Mouse (Mus musculus) gastrocnemius, adult 2 months (tissue): ENCODE results near the gene Vgll2. TPM values are rescaled to one million over a fixed set of nuclear protein-coding genes. Genes with fewer than 3 reads are reported as not detected.
A peak's percentile ranks its signal among the peaks of the same experiment; 100 is the strongest.

Source experiments
- DNase-seq: peaks from one replicate; pipeline ENCODE4 v3.0.0; 2022
- H3K27ac ChIP-seq: fragments of 200-600 bp; 2 replicates; pipeline ENCODE4 v1.8.1; 2022; ENCODE audit warnings: mild to moderate bottlenecking
- H3K4me3 ChIP-seq: fragments of 200-600 bp; 2 replicates; pipeline ENCODE4 v1.8.1; 2022; ENCODE audit warnings: mild to moderate bottlenecking, moderate library complexity
- CTCF ChIP-seq: fragments of 200-600 bp; IDR thresholded peaks from 2 replicates; pipeline ENCODE4 v1.8.1; 2022; ENCODE audit warnings: antibody characterized with exemption, mild to moderate bottlenecking, moderate library complexity
- intact Hi-C: fragments of 180-260 bp; cut with DNase I; formaldehyde crosslinking; loops from one replicate; pipeline ENCODE4 v1.15.1; 2025
- long read RNA-seq, 2 experiments: library from polyadenylated mRNA; stranded (forward); transcript quantifications; one replicate each; pipeline ENCODE4 v2.0.0; 2021
- total RNA-seq, 2 experiments: library from RNA; stranded (reverse); gene quantifications; 2 replicates each; pipeline ENCODE4 v1.2.3; 2021

Vgll2 gene
- 100 to 1,000 TPM in 1 of 2 experiments, 10 to 100 TPM in 1; 56.7 to 205 TPM for total RNA-seq
- long read RNA-seq, experiment 1, transcript Vgll2-201 (3 exons, 966 nt) = minor isoform, 281 of 622 reads
- long read RNA-seq, experiment 1, transcript Vgll2-202 (3 exons, 1,650 nt) = major isoform, 309 of 622 reads
- long read RNA-seq, experiment 1, partial matches to known transcripts = 21 of 622 reads
- long read RNA-seq, experiment 1, other reads (novel, unspliced or antisense) = 11 of 622 reads
- long read RNA-seq, experiment 2, transcript Vgll2-202 (3 exons, 1,650 nt) = major isoform, 216 of 420 reads
- long read RNA-seq, experiment 2, transcript Vgll2-201 (3 exons, 966 nt) = minor isoform, 187 of 420 reads
- long read RNA-seq, experiment 2, partial matches to known transcripts = 9 of 420 reads
- long read RNA-seq, experiment 2, other reads (novel, unspliced or antisense) = 8 of 420 reads

DNA sequence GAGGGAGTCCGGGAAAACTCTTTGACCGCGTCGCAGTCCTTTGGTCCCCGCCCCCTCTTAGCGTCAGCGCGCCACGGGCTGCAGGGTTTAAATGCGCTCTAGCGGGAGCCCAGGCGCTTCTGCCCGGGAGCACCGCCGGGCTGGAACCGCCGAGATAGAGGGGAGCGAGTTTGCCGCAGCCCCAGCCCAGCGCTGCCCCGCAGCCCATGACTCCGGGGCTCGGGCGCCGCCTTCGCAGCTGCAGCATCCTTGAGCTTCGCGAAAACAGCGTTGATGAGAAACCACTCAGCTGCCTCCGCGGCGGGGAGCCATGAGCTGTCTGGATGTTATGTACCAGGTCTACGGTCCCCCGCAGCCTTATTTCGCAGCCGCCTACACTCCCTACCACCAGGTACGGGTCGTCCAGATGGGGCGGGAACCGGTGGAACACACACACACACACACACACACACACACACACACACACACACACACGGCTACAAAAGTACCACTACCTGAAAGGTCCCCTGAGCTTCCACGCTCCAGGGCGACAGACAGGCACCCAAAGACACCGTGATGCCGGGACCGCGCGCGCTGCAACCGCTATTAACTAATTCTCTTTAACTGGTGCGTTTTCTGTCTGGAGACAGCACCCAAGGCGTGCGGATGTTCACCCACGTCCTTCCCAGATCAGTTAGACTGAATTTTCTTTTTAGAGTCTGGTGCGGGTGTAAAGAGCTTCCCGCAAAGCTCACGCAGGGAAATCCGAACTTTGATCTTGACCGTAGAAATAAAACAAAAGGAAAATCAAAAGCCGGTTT lies at the start of gene Vgll2:
Gene Vgll2, plus strand, starts transcription at position 90 of the 800 bp plus-strand sequence.
- TF ChIP-seq CTCF = no peak
- peak within 1 kb of the TSS; percentile 85 for H3K4me3 ChIP-seq
- H3K27ac ChIP-seq = peak within 1 kb of the TSS; percentile 89
- peak; percentile 81 for DNase-seq
- intact Hi-C loops = loop anchor here (5.0 kb wide), 2 partner anchors 75 to 95 kb away; no protein-coding TSS in a partner anchor

DNA sequence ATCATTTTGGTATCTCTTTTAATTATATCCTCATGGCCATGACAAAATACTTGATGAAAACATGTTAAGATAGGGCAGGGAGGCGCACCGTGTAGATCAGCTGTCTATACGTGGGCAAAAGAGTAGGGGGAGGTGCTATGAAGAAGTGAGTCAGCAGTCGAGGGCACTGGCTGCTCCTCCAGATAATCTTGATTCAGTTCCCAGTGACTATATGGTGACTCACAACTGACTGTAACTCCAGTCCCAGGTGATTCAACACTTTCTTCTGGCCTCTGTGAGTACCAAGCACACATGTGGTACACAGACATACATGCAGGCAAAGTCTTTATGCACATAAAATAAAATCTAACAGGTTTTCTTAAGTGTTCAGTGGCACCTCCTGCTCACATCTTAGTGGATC lies 47.2 kb upstream of the Vgll2 start:
- no peak overlapping the region for H3K4me3 ChIP-seq
- DNase-seq = no peak
- intact Hi-C loops = no loop called here
- no peak overlapping the region for H3K27ac ChIP-seq
- TF ChIP-seq CTCF = no peak

DNA sequence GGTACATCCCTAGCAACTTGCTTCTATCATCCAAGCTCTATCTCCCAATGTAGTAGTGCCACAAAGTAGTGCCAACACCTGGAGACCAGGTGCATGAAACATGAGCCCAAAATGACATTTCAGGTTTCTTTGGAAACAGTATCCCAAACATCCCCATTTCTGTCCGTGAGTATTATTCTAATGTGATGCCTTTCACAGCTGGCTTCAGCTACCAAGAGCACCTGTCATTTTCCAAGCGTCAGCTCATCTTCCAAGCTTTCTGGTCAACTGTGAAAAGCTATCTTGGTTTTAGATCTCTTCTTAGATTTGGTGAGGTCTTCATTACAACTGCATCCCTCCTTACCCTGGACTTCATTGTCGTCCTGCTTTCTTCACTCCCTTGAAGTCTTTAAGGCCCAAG lies 46.7 kb upstream of the Vgll2 start:
- intact Hi-C loops = no loop called here
- no peak overlapping the region for H3K4me3 ChIP-seq
- DNase-seq = no peak
- TF ChIP-seq CTCF = no peak
- no peak overlapping the region for H3K27ac ChIP-seq

GRCm38 (mm10) chr10:51981651-51982050 lies 40.7 kb upstream of the Vgll2 start:
- DNase-seq = no peak
- H3K27ac ChIP-seq = no peak overlapping the region
- H3K4me3 ChIP-seq = no peak overlapping the region
- TF ChIP-seq CTCF = no peak
- intact Hi-C loops = no loop called here

GRCm38 (mm10) chr10:51982395-51982794 lies 39.9 kb upstream of the Vgll2 start:
- DNase-seq = no peak
- H3K4me3 ChIP-seq = no peak overlapping the region
- TF ChIP-seq CTCF = no peak
- intact Hi-C loops = no loop called here
- H3K27ac ChIP-seq = no peak overlapping the region

GRCm38 (mm10) chr10:52018471-52018870 lies 3.8 kb upstream of the Vgll2 start:
- no peak for TF ChIP-seq CTCF

GRCm38 (mm10) chr10:52021231-52021630 lies 1.1 kb upstream of the Vgll2 start:
- no peak for TF ChIP-seq CTCF
- intact Hi-C loops = loop anchor here (5.0 kb wide), 2 partner anchors 74 to 94 kb away; no protein-coding TSS in a partner anchor
- DNase-seq = no peak
- no peak overlapping the region for H3K27ac ChIP-seq
- H3K4me3 ChIP-seq = no peak overlapping the region

More at GRCm38 (mm10) chr10:52018471-52018870, 3.8 kb upstream of the Vgll2 start:
- no peak overlapping the region for H3K4me3 ChIP-seq
- no peak for DNase-seq
- H3K27ac ChIP-seq = no peak overlapping the region
- intact Hi-C loops = no loop called here

DNA sequence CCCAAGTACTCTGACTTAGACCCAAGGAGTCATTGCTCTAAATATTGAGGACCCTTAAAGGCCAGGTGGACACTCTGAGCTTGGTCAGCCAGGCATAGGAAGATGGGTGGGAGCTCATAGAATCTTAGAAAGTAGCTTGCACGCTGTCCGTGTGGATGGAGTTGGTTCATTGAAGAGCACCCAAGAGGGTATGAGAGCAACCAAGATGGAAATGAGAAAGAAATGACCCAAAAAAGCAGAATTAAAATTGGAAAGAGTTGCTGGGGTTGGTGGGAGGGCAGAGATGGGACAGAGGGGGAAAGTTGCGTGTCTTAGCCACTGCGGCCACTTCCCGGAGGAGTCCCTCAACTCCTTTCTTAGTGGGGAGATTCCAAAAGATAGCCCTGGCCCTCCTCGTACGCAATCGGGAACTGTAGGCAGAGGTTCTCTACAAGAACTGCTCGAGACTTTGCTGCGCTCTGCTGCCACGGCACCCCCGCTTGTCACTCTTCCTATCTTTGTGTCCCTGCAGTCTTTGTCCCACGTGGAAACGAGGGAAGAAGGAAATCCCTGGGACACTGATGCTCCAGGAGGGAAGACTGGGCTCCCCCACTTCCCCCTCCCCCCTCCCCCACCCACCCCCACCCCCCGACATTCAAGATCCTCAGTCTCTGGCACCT lies 437 bp upstream of the Vgll2 start:
- no peak for DNase-seq
- no peak for TF ChIP-seq CTCF
- intact Hi-C loops = loop anchor here (5.0 kb wide), 2 partner anchors 75 to 95 kb away; no protein-coding TSS in a partner anchor
- Histone ChIP-seq H3K27ac (peak overlapping the region; percentile 89), H3K4me3 (peak overlapping the region; percentile 85)

GRCm38 (mm10) chr10:52023213-52024052 lies 1.1 kb downstream of the Vgll2 start:
- peak overlapping the region; percentile 85 for H3K4me3 ChIP-seq
- DNase-seq = peak; percentile 25
- intact Hi-C loops = loop anchor here (2.0 to 5.0 kb wide), 3 partner anchors 49 to 96 kb away; no protein-coding TSS in a partner anchor
- no peak for TF ChIP-seq CTCF
- peak overlapping the region; percentile 89 for H3K27ac ChIP-seq

GRCm38 (mm10) chr10:52024053-52024410 lies 1.7 kb downstream of the Vgll2 start:
- H3K27ac ChIP-seq = peak overlapping the region; percentile 89
- no peak for DNase-seq
- TF ChIP-seq CTCF = no peak
- H3K4me3 ChIP-seq = peak overlapping the region; percentile 85
- intact Hi-C loops = loop anchor here (2.0 to 5.0 kb wide), 3 partner anchors 49 to 97 kb away; no protein-coding TSS in a partner anchor

DNA sequence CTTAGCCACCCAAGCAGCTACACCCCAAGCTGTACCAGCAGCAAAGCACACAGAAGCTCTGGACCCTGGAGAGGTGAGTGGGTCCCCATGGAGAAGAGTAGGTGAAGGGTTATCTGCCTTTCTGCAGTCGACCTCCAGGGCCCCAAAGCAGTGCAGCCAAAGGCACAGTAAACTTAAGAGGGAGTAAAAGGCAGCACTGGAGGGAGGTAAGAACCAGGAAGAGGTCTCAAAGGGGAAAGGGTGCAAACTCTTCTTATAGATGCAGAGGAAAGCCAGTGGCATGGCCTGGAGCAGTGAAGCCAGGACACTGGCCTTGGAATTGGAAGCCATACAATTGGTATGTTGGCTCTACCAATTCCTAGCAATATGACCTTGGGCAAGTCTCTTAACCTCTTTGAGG lies 3.0 kb downstream of the Vgll2 start:
- Histone ChIP-seq H3K4me3 (peak overlapping the region; percentile 85), H3K27ac (peak overlapping the region; percentile 89)
- TF ChIP-seq CTCF = no peak
- DNase-seq = no peak
- intact Hi-C loops = loop anchor here (2.0 to 5.0 kb wide), 2 partner anchors 48 to 233 kb away; no protein-coding TSS in a partner anchor
